Mouse (Mus musculus) midbrain, embryonic 10.5 days (tissue): ENCODE results near the gene 1810013L24Rik. TPM values are rescaled to one million over a fixed set of nuclear protein-coding genes. Genes with fewer than 3 reads are reported as not detected.

Experiments used
- DNase-seq: peaks from one replicate; pipeline ENCODE4 v3.0.0-alpha.2; 2017; ENCODE audit warnings: low spot score
- H3K27ac ChIP-seq: fragments of 300-500 bp; sonication (generic); replicated peaks from 2 replicates; pipeline ENCODE4 v1.5.1; 2016; ENCODE audit warnings: mild to moderate bottlenecking
- H3K27me3 ChIP-seq: fragments of 300-500 bp; sonication (generic); 2 replicates; pipeline ENCODE4 v1.6.1; 2016; ENCODE audit warnings: low read depth, mild to moderate bottlenecking; ENCODE audit not compliant: poor library complexity, severe bottlenecking
- H3K36me3 ChIP-seq: fragments of 300-500 bp; sonication (generic); 2 replicates; pipeline ENCODE4 v1.6.1; 2016; ENCODE audit warnings: mild to moderate bottlenecking, moderate library complexity
- H3K4me1 ChIP-seq: fragments of 300-500 bp; sonication (generic); 2 replicates; pipeline ENCODE4 v1.6.1; 2016
- H3K4me3 ChIP-seq: fragments of 300-500 bp; sonication (generic); 2 replicates; pipeline ENCODE4 v1.5.1; 2016; ENCODE audit warnings: mild to moderate bottlenecking, moderate library complexity
- H3K9me3 ChIP-seq: fragments of 300-500 bp; sonication (generic); replicated peaks from 2 replicates; pipeline ENCODE4 v1.6.1; 2016; ENCODE audit warnings: mild to moderate bottlenecking
- WGBS: fragments of 180-500 bp; shearing (Covaris S2); methylation state at CpG from one replicate; pipeline ENCODE4 v1.1.7; 2016; 5-methylcytosine and 5-hydroxymethylcytosine counted together
- polyA plus RNA-seq: library from polyadenylated mRNA; unstranded; fragments of >200 nt; fragmentation: Nextera tagmentation; extraction: Ambion mirVana; gene quantifications from 2 replicates; pipeline ENCODE4 v1.2.1, GENCODE M21; 2016

1810013L24Rik gene
- polyA plus RNA-seq, 1 experiment from 2014 or later = 19.0 TPM

DNA sequence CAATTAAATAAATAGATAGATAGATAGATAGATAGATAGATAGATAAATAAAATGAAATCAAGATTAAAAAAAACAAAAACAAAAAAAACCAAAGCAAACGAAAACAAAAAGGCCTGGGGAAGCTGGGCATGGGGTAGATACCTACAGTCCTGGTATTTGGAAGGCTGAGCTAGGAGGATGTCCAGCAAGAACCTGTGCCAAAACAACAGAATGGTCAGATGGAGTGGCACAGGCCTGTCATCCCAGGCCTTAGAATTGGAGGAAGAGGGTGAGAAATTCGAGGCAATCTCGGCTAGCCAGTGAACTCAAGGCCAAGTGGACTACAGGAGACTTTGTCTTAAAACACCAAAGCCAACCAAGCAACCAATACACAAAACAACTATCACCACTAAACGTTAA, 12.0 kb upstream of the 1810013L24Rik start:
- Histone ChIP-seq H3K27me3 (no peaks in the 10 kb centered on the region), H3K4me1 (no peaks in the 10 kb centered on the region), H3K36me3 (no peaks in the 10 kb centered on the region), H3K9me3 (no peaks in the 10 kb centered on the region), H3K4me3 (no peak overlapping the region), H3K27ac (no peak overlapping the region)
- WGBS = 86% methylated on average over 4 of the region's 4 CpGs
- DNase-seq = no peak

DNA sequence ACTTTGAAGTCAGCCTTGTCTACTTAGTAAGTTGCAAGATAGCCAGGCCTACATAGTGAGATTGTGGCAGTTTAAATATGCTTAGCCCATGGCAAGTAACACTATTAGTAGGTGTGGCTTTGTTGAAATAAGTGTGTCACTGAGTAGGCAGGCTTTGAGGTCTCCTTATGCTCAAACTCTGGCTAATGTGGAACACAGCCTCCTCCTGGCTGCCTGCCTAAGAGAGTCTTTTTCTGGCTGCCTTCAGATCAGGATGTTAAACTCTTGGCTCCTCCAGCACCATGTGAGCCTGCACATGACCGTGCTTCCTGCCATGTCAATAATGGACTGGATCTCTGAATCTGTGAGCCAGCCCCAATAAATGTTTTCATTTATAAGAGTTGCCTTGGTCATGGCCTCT, 8.5 kb upstream of the 1810013L24Rik start:
- DNase-seq = no peak
- Histone ChIP-seq H3K27me3 (no peaks in the 10 kb centered on the region), H3K36me3 (no peaks in the 10 kb centered on the region), H3K4me1 (no peaks in the 10 kb centered on the region), H3K4me3 (no peak overlapping the region), H3K9me3 (no peaks in the 10 kb centered on the region), H3K27ac (no peak overlapping the region)
- WGBS = 92% methylated on average over 1 of the region's 1 CpGs

DNA sequence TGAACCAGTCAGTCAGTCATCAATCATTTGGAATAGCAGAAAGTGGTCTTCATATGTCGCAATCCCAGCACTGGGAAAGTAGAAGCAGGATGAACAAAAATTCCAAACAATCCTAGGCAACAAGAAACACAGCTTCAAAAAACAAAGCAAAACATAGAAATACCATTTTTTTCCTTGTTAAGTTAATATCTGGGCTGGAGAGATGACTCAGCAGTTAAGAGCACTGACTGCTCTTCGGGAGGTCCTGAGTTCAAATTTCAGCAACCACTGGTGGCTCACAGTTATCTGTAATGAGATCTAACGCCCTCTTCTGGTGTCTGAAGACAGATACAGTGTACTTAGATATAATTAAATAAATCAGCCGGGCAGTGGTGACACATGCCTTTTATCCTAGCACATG, 7.3 kb upstream of the 1810013L24Rik start:
- Histone ChIP-seq H3K4me3 (no peak overlapping the region), H3K27me3 (no peaks in the 10 kb centered on the region), H3K27ac (no peak overlapping the region), H3K4me1 (no peaks in the 10 kb centered on the region), H3K36me3 (no peaks in the 10 kb centered on the region), H3K9me3 (no peaks in the 10 kb centered on the region)
- WGBS = 87% methylated on average over 4 of the region's 4 CpGs
- DNase-seq = no peak

DNA sequence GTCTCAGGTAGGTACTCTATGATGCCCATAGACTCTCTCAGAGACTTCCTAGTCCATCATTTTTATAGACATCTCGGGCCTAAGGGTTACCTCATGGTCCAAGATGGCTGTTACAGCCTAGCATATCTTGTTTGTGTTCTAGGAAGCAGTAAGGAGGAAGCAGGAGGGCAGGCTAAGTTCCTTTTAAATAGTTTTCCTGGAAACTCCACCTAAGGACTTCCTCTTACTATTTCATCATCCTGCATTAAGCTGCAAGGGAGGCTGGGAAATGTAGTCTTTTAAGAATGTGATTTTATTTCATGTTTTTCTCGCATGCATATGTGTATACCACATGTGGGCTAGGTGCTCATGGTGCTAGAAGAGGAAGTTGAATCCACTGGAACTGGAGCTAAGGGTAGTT, 6.2 kb upstream of the 1810013L24Rik start:
- 77% methylated on average over 2 of the region's 2 CpGs for WGBS
- Histone ChIP-seq H3K4me3 (no peak overlapping the region), H3K27me3 (no peaks in the 10 kb centered on the region), H3K9me3 (no peaks in the 10 kb centered on the region), H3K4me1 (no peaks in the 10 kb centered on the region), H3K27ac (no peak overlapping the region), H3K36me3 (no peaks in the 10 kb centered on the region)
- DNase-seq = no peak

DNA sequence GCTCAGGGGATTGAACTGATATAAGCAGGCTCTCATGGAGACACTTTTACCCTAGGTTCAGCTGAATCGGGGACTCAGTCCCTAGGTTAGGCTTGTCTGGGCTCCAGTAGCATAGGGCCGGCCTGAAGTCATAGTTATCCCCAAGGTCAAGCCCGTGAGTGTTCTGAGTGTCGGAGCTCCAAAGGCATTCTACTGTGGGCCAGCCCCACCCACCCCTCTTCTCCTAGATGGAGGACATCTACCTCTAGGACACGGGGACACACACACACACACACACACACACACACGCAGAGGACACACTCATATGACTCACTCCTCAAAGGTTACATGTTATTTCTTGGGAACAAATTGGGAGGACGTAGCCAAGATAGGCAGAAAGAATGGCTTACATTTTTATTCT, 2.5 kb upstream of the 1810013L24Rik start:
- H3K27ac ChIP-seq = no peak overlapping the region
- H3K9me3 ChIP-seq = no peaks in the 10 kb centered on the region
- peaks cover 17% of the 10 kb centered on the region for H3K4me1 ChIP-seq
- WGBS = 93% methylated on average over 7 of the region's 7 CpGs
- DNase-seq = no peak
- no peak overlapping the region for H3K4me3 ChIP-seq
- peaks cover 11% of the 10 kb centered on the region for H3K36me3 ChIP-seq
- H3K27me3 ChIP-seq = no peaks in the 10 kb centered on the region

DNA sequence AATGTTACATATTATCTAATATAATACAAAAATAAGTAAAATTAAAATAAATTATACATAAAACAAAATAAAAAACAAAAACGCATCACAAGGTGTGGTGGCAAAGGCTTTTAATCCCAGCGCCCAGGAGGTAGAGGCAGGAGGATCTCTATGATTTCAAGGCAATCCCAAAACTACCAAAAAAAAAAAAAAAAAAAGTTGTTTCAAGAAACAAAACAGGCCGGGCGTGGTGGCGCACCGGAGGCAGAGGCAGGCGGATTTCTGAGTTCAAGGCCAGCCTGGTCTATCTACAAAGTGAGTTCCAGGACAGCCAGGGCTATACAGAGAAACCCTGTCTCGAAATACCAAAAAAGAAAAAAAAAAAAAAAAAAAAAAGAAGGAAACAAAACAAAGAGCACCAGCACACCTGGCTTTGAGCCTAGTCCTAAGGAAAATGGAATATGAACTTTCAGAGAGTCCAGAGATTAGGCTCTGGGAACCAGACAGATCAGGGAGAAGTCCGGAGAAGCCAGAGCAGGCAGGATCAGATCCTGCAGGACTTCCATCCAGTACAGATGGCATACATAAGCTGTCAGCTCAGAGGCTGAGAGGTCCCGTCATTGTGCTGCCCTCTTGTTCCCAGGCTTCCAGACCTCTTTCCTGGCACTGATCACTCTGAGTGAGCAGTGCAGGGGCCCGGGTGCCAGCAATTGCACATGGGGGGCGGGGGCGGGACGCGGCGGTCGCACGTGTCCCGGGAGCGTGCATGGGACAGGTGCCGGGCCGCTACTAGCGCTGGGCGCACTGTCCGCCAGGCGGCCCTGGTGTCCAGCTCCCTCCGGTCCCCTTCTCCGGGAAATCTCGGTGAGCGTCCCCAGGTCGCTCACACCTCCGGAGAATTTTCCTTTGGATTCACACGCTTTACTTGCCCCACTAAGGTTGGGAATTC, 1.0 kb upstream of the 1810013L24Rik start:
- DNase-seq = peak; percentile 80
- no peaks in the 10 kb centered on the region for H3K9me3 ChIP-seq
- peak overlapping the region; percentile 99 for H3K4me3 ChIP-seq
- 13% methylated on average over 33 of the region's 33 CpGs for WGBS
- peaks cover 32% of the 10 kb centered on the region for H3K4me1 ChIP-seq
- H3K27me3 ChIP-seq = no peaks in the 10 kb centered on the region
- H3K27ac ChIP-seq = peak overlapping the region; percentile 99
- peaks cover 26% of the 10 kb centered on the region for H3K36me3 ChIP-seq

DNA sequence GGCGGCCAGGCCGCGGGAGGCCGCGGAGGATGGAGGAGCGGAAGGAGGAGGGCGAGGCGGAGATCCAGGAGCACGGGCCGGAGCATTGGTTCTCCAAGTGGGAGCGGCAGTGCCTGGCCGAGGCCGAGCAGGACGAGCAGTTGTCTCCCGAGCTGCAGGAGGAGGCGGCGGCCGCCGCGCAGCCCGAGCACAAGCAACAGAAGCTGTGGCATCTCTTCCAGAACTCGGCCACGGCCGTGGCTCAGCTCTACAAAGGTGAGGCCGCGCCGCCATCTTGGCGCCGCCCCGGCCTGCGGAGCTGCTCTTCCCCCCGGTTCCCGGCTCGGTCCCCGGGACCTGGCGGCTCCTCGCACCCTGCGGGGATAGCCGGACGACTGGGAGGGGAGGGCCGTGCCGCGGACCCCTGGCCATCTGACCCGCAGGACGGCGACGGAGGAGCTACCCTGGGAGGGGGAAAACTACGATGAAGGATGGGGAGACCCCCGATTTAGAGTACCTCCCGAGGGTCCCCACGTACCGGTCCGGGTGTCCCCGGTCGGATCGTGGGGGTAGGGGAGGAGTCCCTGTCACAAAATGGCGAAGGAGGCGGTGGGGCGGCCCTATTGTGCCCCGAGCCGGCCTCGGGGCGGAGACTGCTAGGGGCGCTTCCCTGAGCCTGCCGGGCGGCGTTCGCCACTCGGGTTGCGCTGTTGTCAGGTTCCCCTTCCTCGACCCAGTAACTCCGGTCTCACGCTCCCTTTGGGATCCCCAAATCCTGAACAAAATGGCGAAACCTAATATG, 721 bp downstream of the 1810013L24Rik start:
- peak; percentile 66 for DNase-seq
- WGBS = under 1% methylated on average over 74 of the region's 74 CpGs
- H3K4me3 ChIP-seq = peak overlapping the region; percentile 99
- peaks cover 36% of the 10 kb centered on the region for H3K4me1 ChIP-seq
- no peaks in the 10 kb centered on the region for H3K27me3 ChIP-seq
- peak overlapping the region; percentile 99 for H3K27ac ChIP-seq
- no peaks in the 10 kb centered on the region for H3K9me3 ChIP-seq
- peaks cover 44% of the 10 kb centered on the region for H3K36me3 ChIP-seq

DNA sequence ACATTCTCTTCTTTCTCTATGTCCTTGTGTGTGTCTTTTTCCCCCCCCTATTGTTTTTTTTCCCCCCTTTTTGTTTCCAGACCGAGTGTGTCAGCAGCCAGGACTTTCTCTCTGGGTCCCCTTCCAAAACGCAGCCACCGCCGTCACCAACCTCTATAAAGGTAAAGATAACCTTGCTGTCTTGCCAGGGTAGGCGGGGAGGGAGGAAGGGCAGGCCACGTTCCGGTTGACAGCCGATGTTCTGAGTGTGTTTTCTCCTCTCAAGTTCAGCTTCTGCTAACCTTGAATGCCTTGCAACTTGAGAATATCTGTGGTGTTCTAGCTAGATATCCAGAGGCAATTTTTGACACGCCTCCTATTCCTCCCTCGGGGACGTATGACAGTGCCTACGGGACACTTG, 1.3 kb downstream of the 1810013L24Rik start:
- H3K27ac ChIP-seq = peak overlapping the region; percentile 99
- peaks cover 36% of the 10 kb centered on the region for H3K4me1 ChIP-seq
- H3K9me3 ChIP-seq = no peaks in the 10 kb centered on the region
- H3K27me3 ChIP-seq = no peaks in the 10 kb centered on the region
- peak; percentile 29 for DNase-seq
- H3K36me3 ChIP-seq = peaks cover 48% of the 10 kb centered on the region
- H3K4me3 ChIP-seq = peak overlapping the region; percentile 99
- WGBS = 10% methylated on average over 12 of the region's 12 CpGs

DNA sequence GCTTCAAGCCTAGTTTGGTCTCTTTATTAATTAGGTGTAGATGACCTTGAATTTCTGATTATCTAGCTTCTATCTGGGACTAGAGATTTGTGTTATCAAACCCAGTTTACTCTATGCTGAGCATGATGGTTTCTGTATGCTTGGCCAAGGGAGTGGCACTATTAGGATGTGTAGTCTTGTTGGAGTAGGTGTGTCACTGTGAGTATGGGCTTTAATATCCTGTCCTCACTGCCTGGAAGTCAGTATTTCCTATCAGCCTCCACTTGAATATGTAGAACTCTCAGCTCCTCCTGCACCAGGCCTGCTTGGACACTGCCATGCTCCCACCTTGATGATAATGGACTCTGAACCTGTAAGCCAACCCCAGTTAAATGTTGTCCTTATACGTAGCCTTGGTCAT, 7.0 kb downstream of the 1810013L24Rik start:
- WGBS = 94% methylated on average over 1 of the region's 1 CpGs
- Histone ChIP-seq H3K36me3 (peaks cover 95% of the 10 kb centered on the region), H3K27ac (no peak overlapping the region), H3K4me3 (no peak overlapping the region), H3K4me1 (peaks cover 23% of the 10 kb centered on the region), H3K27me3 (no peaks in the 10 kb centered on the region), H3K9me3 (no peaks in the 10 kb centered on the region)
- no peak for DNase-seq

DNA sequence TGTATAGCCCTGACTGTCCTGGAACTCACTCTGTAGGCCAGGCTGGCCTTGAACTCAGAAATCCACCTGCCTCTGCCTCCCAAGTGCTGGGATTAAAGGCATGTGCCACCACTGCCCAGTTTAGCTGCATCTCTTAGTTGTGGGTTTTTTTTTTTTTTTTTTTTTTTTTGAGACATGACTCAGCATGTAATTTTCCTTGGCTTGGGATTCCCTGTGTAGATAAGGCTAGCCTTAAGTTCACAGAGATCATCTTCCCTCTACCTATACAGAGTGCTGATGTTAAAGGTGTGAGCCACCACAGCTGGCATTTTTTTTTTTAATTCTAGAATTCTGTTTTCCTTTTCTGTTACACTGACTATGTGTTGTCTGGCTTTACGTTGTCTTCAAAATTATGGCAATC, 7.7 kb downstream of the 1810013L24Rik start:
- no peak for DNase-seq
- Histone ChIP-seq H3K27ac (no peak overlapping the region), H3K36me3 (peaks cover 95% of the 10 kb centered on the region), H3K4me3 (no peak overlapping the region), H3K4me1 (peaks cover 16% of the 10 kb centered on the region), H3K27me3 (no peaks in the 10 kb centered on the region), H3K9me3 (no peaks in the 10 kb centered on the region)
- 100% methylated on average over 1 of the region's 1 CpGs for WGBS

DNA sequence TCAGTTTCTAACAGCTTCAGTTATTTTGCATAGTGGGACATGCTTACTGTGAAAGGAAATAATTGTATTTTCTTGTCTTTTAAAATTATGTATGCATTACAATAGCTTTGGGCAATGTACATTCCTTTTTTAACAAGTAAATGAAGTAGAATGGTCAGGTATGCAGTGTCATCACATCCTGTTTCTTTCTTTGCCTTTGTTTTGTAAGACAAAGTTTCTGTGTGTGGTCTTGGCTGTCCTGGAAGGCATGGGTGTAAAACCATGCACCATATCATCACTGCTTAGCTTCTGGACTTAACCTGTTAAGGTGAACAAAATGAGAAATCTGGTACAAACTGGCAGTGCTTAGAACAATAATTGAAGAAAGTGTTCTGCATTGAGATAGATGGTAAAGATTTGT, 9.0 kb downstream of the 1810013L24Rik start:
- Histone ChIP-seq H3K27me3 (no peaks in the 10 kb centered on the region), H3K36me3 (peaks cover 95% of the 10 kb centered on the region), H3K27ac (no peak overlapping the region), H3K4me1 (peaks cover 3% of the 10 kb centered on the region), H3K9me3 (no peaks in the 10 kb centered on the region), H3K4me3 (no peak overlapping the region)
- DNase-seq = no peak

DNA sequence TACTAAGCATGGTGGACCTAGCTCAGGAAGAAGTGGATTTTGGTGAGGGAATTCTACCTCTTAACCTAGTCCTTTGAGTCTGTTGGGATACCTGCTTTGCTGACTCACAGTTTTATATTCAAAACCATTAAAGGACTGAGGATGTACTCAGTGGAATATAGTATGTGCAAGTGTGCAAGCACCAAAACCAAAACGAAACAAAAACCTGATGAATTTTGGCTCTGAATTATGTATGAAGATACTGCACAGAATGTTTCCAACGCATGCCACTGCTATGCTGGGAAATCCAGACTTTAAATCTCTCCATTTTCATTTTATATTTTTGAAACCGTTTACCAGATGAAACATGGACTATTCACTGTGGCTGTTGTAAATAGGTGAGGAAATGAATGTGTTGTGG, 10.7 kb downstream of the 1810013L24Rik start:
- peaks cover 95% of the 10 kb centered on the region for H3K36me3 ChIP-seq
- H3K4me1 ChIP-seq = no peaks in the 10 kb centered on the region
- DNase-seq = no peak
- no peak overlapping the region for H3K27ac ChIP-seq
- 89% methylated on average over 3 of the region's 3 CpGs for WGBS
- no peaks in the 10 kb centered on the region for H3K9me3 ChIP-seq
- H3K4me3 ChIP-seq = no peak overlapping the region
- no peaks in the 10 kb centered on the region for H3K27me3 ChIP-seq

DNA sequence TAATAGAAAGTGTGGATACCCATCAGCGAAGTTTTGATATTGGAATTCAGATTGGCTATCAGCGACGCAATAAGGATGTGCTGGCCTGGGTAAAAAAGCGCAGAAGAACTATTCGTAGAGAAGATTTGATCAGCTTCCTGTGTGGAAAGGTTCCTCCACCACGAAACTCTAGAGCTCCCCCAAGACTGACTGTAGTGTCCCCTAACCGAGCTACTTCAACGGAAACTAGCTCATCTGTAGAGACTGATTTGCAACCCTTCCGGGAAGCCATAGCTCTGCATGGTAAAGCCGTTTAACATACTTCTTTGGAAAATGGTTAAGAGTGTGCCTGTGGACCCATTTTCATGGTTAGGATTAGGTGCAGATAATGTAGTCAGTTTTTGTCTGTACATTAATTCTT, 13.1 kb downstream of the 1810013L24Rik start:
- Histone ChIP-seq H3K9me3 (no peaks in the 10 kb centered on the region), H3K4me1 (no peaks in the 10 kb centered on the region), H3K27ac (no peak overlapping the region), H3K4me3 (no peak overlapping the region), H3K27me3 (no peaks in the 10 kb centered on the region), H3K36me3 (peaks cover 95% of the 10 kb centered on the region)
- WGBS = 94% methylated on average over 10 of the region's 10 CpGs
- no peak for DNase-seq
